Mouse (Mus musculus): ENCODE measurements at regions not wholly inside any gene's neighbourhood (a gene's known extent, or its start where the extent isn't known, plus 50 kb on each side); places are given as distances from the start of the nearest gene placed in this dataset.

DNA sequence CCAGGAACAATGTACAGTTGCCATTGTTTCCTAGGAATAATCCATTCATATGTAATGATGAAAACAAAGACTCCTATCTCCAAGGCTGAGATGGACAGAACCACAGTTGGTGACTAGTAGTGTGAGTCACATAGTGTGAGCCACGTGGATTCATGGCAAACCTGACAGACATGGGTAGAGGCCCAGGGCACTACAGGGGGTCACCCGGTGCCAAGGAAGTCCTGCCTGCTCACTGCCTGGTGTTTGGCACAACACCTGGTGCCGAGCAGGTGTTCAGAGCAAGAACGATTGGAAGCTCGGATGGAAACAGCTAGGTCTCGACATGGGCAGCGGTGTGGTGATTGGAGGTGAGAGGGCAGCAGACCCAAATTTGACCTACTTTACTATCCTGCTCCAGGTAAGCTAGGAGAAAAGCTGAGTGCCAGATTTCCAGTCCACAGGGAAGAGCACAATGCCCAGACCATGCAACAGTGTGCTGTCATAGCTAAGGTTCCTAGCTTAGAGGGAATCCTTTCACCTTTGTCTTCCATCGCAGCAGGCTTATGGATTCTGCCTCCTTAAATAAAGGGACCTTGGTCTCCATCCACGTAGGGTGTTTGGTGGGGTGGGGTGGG, 69.8 kb downstream of the Gm33543 start:
- TF ChIP-seq CTCF (IDR thresholded peaks at IDR 0.05; ENCODE audit: borderline replicate concordance, insufficient read depth, low read length) (no peak), POLR2A (IDR thresholded peaks at IDR 0.05; ENCODE audit: low read depth, low read length) (no peak)
